Mouse (Mus musculus) cerebellum, adult 2 months (tissue): ENCODE data around the gene Fpr2.

Source experiments
- CTCF ChIP-seq: fragments of 200-500 bp; IDR thresholded peaks from 2 replicates; pipeline ENCODE4 v1.5.1; 2011; ENCODE audit warnings: low read depth, mild to moderate bottlenecking, control low read depth, low read length, moderate library complexity, borderline replicate concordance; ENCODE audit not compliant: insufficient read depth
- POLR2A ChIP-seq: fragments of 200-500 bp; IDR thresholded peaks from 2 replicates; pipeline ENCODE4 v1.6.1; 2011; ENCODE audit warnings: low read length, control low read depth, borderline replicate concordance; ENCODE audit not compliant: insufficient read depth

- TF ChIP-seq CTCF = no peak
- no peak for TF ChIP-seq POLR2A
These were observed 27.5 kb upstream of the Fpr2 start for GRCm38 (mm10) chr17:17860110-17860509.
